26 mouse cellular contexts compared by ENCODE assay signal in genomic region chr3:24114849-24115248, GRCm38 (mm10).
DNase-seq lines count a peak whose midpoint lies in the region; ATAC-seq and TF ChIP-seq lines count a peak whose summit lies in the region.
"Had no signal": no experiment of that assay in that cellular context is flagged by ENCODE, and none has a peak within 500 bp of the region (broad histone marks: within the 10 kb centered on the region; RNA-seq: fewer than 3 reads in every experiment).

No protein-coding gene starts in this region.

- peak; percentile 50; the same call in 1 of the 2 replicates for ATAC-seq in intestine, embryonic 16.5 days
- ATAC-seq in intestine, postnatal 0 days, result no peak
- ATAC-seq in lung, embryonic 14.5 days (ENCODE audit: insufficient read depth), result peak; percentile 56; the same call in 1 of the 2 replicates
- ATAC-seq: CD4-positive, CD25-positive, alpha-beta regulatory T cell, adult 4 months; forebrain, embryonic 14.5 days; forebrain, embryonic 16.5 days had no signal

- H3K9me3 ChIP-seq in intestine, embryonic 16.5 days (ENCODE audit: control insufficient read depth, low read length), result no peaks in the 10 kb centered on the region
- H3K9me3 ChIP-seq in intestine, postnatal 0 days (ENCODE audit: control insufficient read depth), result no peaks in the 10 kb centered on the region
- H3K9me3 ChIP-seq in lung, embryonic 14.5 days (ENCODE audit: low read depth, low read length), result no peaks in the 10 kb centered on the region
- H3K9me3 ChIP-seq in MEL (replicated peaks; ENCODE audit: insufficient read depth, low read length), result no peaks in the 10 kb centered on the region
- H3K9me3 ChIP-seq: embryonic facial prominence, embryonic 13.5 days; embryonic facial prominence, embryonic 15.5 days; forebrain, embryonic 10.5 days; forebrain, embryonic 12.5 days; G1E had no signal

- DNase-seq in lung, embryonic 14.5 days, result peak; percentile 20
- no peak for DNase-seq in lung, postnatal 25 days (ENCODE audit: low spot score)
- DNase-seq in MEL (ENCODE audit: low read depth, low spot score), result peak; percentile 42
- DNase-seq: adrenal gland, adult 2 months; adrenal gland, postnatal 10 days; adrenal gland, postnatal 25 days; B cell, adult 2 months; cerebellum, adult 11 months; cerebellum, adult 18-20 months; cerebellum, adult 8-10 months; cerebellum, adult 9-11 months; cerebellum, postnatal 14 days; cerebellum, postnatal 36 days; embryo, embryonic 11 days had no signal

- no peaks in the 10 kb centered on the region for H3K36me3 ChIP-seq in intestine, embryonic 16.5 days (ENCODE audit: control insufficient read depth, insufficient read depth, low read length)
- no peaks in the 10 kb centered on the region for H3K36me3 ChIP-seq in intestine, postnatal 0 days (ENCODE audit: control insufficient read depth, insufficient read depth)
- no peaks in the 10 kb centered on the region for H3K36me3 ChIP-seq in lung, embryonic 14.5 days (ENCODE audit: insufficient read depth)
- peaks cover 0 to 7% of the 10 kb centered on the region in 2 experiments; a peak in 2 of 4 replicates for H3K36me3 ChIP-seq in MEL (ENCODE audit: control insufficient read depth in 1 of 2, insufficient read depth in 2 of 2, low read length in 2 of 2)
- H3K36me3 ChIP-seq: embryonic facial prominence, embryonic 13.5 days; embryonic facial prominence, embryonic 15.5 days; forebrain, embryonic 10.5 days; forebrain, embryonic 12.5 days; G1E had no signal

- no peak for TF ChIP-seq EP300 in MEL (IDR thresholded peaks at IDR 0.05; ENCODE audit: low read depth in 1 of 2, low read length in 2 of 2)

- TF ChIP-seq CTCF in intestine, postnatal 0 days (IDR thresholded peaks at IDR 0.05; ENCODE audit: low read depth), result no peak
- TF ChIP-seq CTCF in lung, embryonic 14.5 days (IDR thresholded peaks at IDR 0.05; ENCODE audit: low read depth), result no peak
- no peak for TF ChIP-seq CTCF in MEL (IDR thresholded peaks at IDR 0.05 in 2 of 3, conservative IDR thresholded peaks at IDR 0.05 in 1 of 3; ENCODE audit: control insufficient read depth in 1 of 3, insufficient read depth in 1 of 3, low read depth in 2 of 3, low read length in 3 of 3, poor library complexity in 1 of 3, severe bottlenecking in 1 of 3)

- no peaks in the 10 kb centered on the region for H3K27me3 ChIP-seq in intestine, embryonic 16.5 days (replicated peaks; ENCODE audit: control insufficient read depth, insufficient read depth, low read length)
- H3K27me3 ChIP-seq in intestine, postnatal 0 days (replicated peaks; ENCODE audit: control insufficient read depth, insufficient read depth, low read length), result no peaks in the 10 kb centered on the region
- H3K27me3 ChIP-seq in lung, embryonic 14.5 days (ENCODE audit: insufficient read depth, low read length), result no peaks in the 10 kb centered on the region
- H3K27me3 ChIP-seq in MEL (ENCODE audit: control insufficient read depth in 1 of 2, insufficient read depth in 2 of 2, low read length in 2 of 2), result no peaks in the 10 kb centered on the region
- H3K27me3 ChIP-seq: CH12.LX; embryonic facial prominence, embryonic 13.5 days; embryonic facial prominence, embryonic 15.5 days; forebrain, embryonic 12.5 days had no signal

- no peak for TF ChIP-seq POLR2A in MEL (IDR thresholded peaks at IDR 0.05; ENCODE audit: control insufficient read depth in 1 of 2, insufficient read depth in 1 of 2, low read depth in 1 of 2, low read length in 2 of 2, poor library complexity in 1 of 2)

- no peak overlapping the region for H3K4me3 ChIP-seq in intestine, embryonic 16.5 days (ENCODE audit: low read length)
- H3K4me3 ChIP-seq in intestine, postnatal 0 days (ENCODE audit: low read depth, low read length), result no peak overlapping the region
- H3K4me3 ChIP-seq in lung, embryonic 14.5 days (ENCODE audit: low read depth, low read length), result no peak overlapping the region
- H3K4me3 ChIP-seq in MEL (ENCODE audit: control insufficient read depth in 1 of 2, insufficient read depth in 1 of 2, low read depth in 2 of 2, low read length in 2 of 2), result no peak overlapping the region
- H3K4me3 ChIP-seq: embryonic facial prominence, embryonic 13.5 days; embryonic facial prominence, embryonic 15.5 days; erythroblast, embryonic 14.5 days; forebrain, embryonic 10.5 days; forebrain, embryonic 12.5 days had no signal

- no peaks in the 10 kb centered on the region for H3K79me2 ChIP-seq in MEL (ENCODE audit: control insufficient read depth, insufficient read depth, low read length, poor library complexity)

- no peak overlapping the region for H3K4me2 ChIP-seq in intestine, embryonic 16.5 days (ENCODE audit: low read depth, low read length)
- H3K4me2 ChIP-seq in intestine, postnatal 0 days (replicated peaks; ENCODE audit: low read depth), result no peak overlapping the region
- no peak overlapping the region for H3K4me2 ChIP-seq in lung, embryonic 14.5 days
- H3K4me2 ChIP-seq: embryonic facial prominence, embryonic 13.5 days; embryonic facial prominence, embryonic 15.5 days; forebrain, embryonic 12.5 days had no signal

- TF ChIP-seq RAD21 in MEL (IDR thresholded peaks at IDR 0.05; ENCODE audit: low read depth, low read length), result no peak

- WGBS in intestine, embryonic 16.5 days, result 61% methylated on average over 3 of the region's 3 CpGs
- 62% methylated on average over 3 of the region's 3 CpGs for WGBS in intestine, postnatal 0 days
- 38% methylated on average over 3 of the region's 3 CpGs for WGBS in lung, embryonic 14.5 days

- no peaks in the 10 kb centered on the region for H3K4me1 ChIP-seq in intestine, embryonic 16.5 days (ENCODE audit: control insufficient read depth, insufficient read depth, low read length)
- H3K4me1 ChIP-seq in intestine, postnatal 0 days (replicated peaks; ENCODE audit: control insufficient read depth, insufficient read depth, low read length), result no peaks in the 10 kb centered on the region
- no peaks in the 10 kb centered on the region for H3K4me1 ChIP-seq in lung, embryonic 14.5 days (ENCODE audit: insufficient read depth)
- peaks cover 2 to 13% of the 10 kb centered on the region in 2 experiments; a peak in 3 of 4 replicates for H3K4me1 ChIP-seq in MEL (ENCODE audit: control insufficient read depth in 1 of 2, insufficient read depth in 2 of 2, low read length in 2 of 2)
- H3K4me1 ChIP-seq: embryonic facial prominence, embryonic 13.5 days; embryonic facial prominence, embryonic 15.5 days; forebrain, embryonic 10.5 days; forebrain, embryonic 12.5 days had no signal

- H3K27ac ChIP-seq in intestine, embryonic 16.5 days (ENCODE audit: low read length), result no peak overlapping the region
- no peak overlapping the region for H3K27ac ChIP-seq in intestine, postnatal 0 days (ENCODE audit: low read depth, low read length)
- no peak overlapping the region for H3K27ac ChIP-seq in lung, embryonic 14.5 days (ENCODE audit: low read depth)
- H3K27ac ChIP-seq in MEL (ENCODE audit: control insufficient read depth, low read depth, low read length), result no peak overlapping the region
- H3K27ac ChIP-seq: embryonic facial prominence, embryonic 13.5 days; embryonic facial prominence, embryonic 15.5 days; forebrain, embryonic 10.5 days; forebrain, embryonic 12.5 days had no signal

- no peak overlapping the region for H3K9ac ChIP-seq in intestine, embryonic 16.5 days (ENCODE audit: low read depth, low read length)
- H3K9ac ChIP-seq in intestine, postnatal 0 days (ENCODE audit: low read depth, low read length), result no peak overlapping the region
- H3K9ac ChIP-seq in lung, embryonic 14.5 days, result no peak overlapping the region
- H3K9ac ChIP-seq in MEL (ENCODE audit: control insufficient read depth, low read depth, low read length, poor library complexity, severe bottlenecking), result no peak overlapping the region
- H3K9ac ChIP-seq: embryonic facial prominence, embryonic 13.5 days; embryonic facial prominence, embryonic 15.5 days; forebrain, embryonic 12.5 days had no signal

TF ChIP-seq in MEL, 35 proteins besides CTCF, POLR2A, EP300 and RAD21:
- TF ChIP-seq JUND (IDR thresholded peaks at IDR 0.05; ENCODE audit: low read depth, low read length), result no peak
- no peak for TF ChIP-seq ZC3H11A (IDR thresholded peaks at IDR 0.05; ENCODE audit: low read depth, low read length)
- TF ChIP-seq GATA1 (IDR thresholded peaks at IDR 0.05; ENCODE audit: low read depth, low read length), result no peak
- TF ChIP-seq MAX (IDR thresholded peaks at IDR 0.05; ENCODE audit: low read length), result no peak
- no peak for TF ChIP-seq MAZ (IDR thresholded peaks at IDR 0.05; ENCODE audit: low read depth, low read length)
- TF ChIP-seq ETS1 (IDR thresholded peaks at IDR 0.05; ENCODE audit: low read depth, low read length), result no peak
- TF ChIP-seq ELF1 (IDR thresholded peaks at IDR 0.05; ENCODE audit: low read depth, low read length), result no peak
- no peak for TF ChIP-seq POLR2AphosphoS2 (IDR thresholded peaks at IDR 0.05; ENCODE audit: low read length)
- TF ChIP-seq TBP (IDR thresholded peaks at IDR 0.05; ENCODE audit: low read depth, low read length), result no peak
- no peak for TF ChIP-seq NELFE (IDR thresholded peaks at IDR 0.05; ENCODE audit: low read depth, low read length)
